Mouse (Mus musculus): ENCODE data around the gene Prkci. TPM values are rescaled to one million over a fixed set of nuclear protein-coding genes. Genes with fewer than 3 reads are reported as not detected.
A peak's percentile ranks its signal among the peaks of the same experiment; 100 is the strongest.

The Prkci gene
- total RNA-seq, 4 experiments from 2014 or later = 50.3 to 65.1 (median 57.8) TPM

GRCm38 (mm10) chr3:30994859-30995258, 688 bp upstream of the Prkci start:
- DNase-seq (ENCODE audit: low spot score in 2 of 2) = no peak

- DNase-seq (ENCODE audit: low spot score in 2 of 2) = peak in 1 of 2 experiments; percentile 56
These were observed 546 bp downstream of the Prkci start for GRCm38 (mm10) chr3:30995899-30996687.

- DNase-seq (ENCODE audit: low spot score in 2 of 2) = no peak
These were observed 1.1 kb downstream of the Prkci start for GRCm38 (mm10) chr3:30996688-30997014.

GRCm38 (mm10) chr3:30999401-31000017, 4.0 kb downstream of the Prkci start:
- no peak for DNase-seq (ENCODE audit: low spot score in 2 of 2)

GRCm38 (mm10) chr3:31000018-31000407, 4.5 kb downstream of the Prkci start:
- DNase-seq (ENCODE audit: low spot score in 2 of 2) = no peak

- DNase-seq (ENCODE audit: low spot score in 2 of 2) = no peak
These were observed 5.6 kb downstream of the Prkci start for GRCm38 (mm10) chr3:31001048-31001676.

- DNase-seq (ENCODE audit: low spot score in 2 of 2) = no peak
These were observed 9.0 kb downstream of the Prkci start for GRCm38 (mm10) chr3:31004320-31005209.

- DNase-seq (ENCODE audit: low spot score in 2 of 2) = no peak
These were observed 18.8 kb downstream of the Prkci start for GRCm38 (mm10) chr3:31014374-31014773.

GRCm38 (mm10) chr3:31015682-31016443, 20.3 kb downstream of the Prkci start:
- DNase-seq (ENCODE audit: low spot score in 2 of 2) = no peak

- DNase-seq (ENCODE audit: low spot score in 2 of 2) = no peak
These were observed 21.1 kb downstream of the Prkci start for GRCm38 (mm10) chr3:31016594-31017196.

GRCm38 (mm10) chr3:31017652-31018051, 22.1 kb downstream of the Prkci start:
- DNase-seq (ENCODE audit: low spot score in 2 of 2) = no peak

- DNase-seq (ENCODE audit: low spot score in 2 of 2) = no peak
These were observed 23.7 kb downstream of the Prkci start for GRCm38 (mm10) chr3:31019287-31019686.

GRCm38 (mm10) chr3:31019793-31020447, 24.4 kb downstream of the Prkci start:
- DNase-seq (ENCODE audit: low spot score in 2 of 2) = no peak

- no peak for DNase-seq (ENCODE audit: low spot score in 2 of 2)
These were observed 25.1 kb downstream of the Prkci start for GRCm38 (mm10) chr3:31020656-31021055.

- DNase-seq (ENCODE audit: low spot score in 2 of 2) = no peak
These were observed 27.4 kb downstream of the Prkci start for GRCm38 (mm10) chr3:31022895-31023436.

- no peak for DNase-seq (ENCODE audit: low spot score in 2 of 2)
These were observed 32.2 kb downstream of the Prkci start for GRCm38 (mm10) chr3:31027718-31028117.

GRCm38 (mm10) chr3:31031621-31032020, 36.1 kb downstream of the Prkci start:
- no peak for DNase-seq (ENCODE audit: low spot score in 2 of 2)

GRCm38 (mm10) chr3:31033644-31034043, 38.1 kb downstream of the Prkci start:
- no peak for DNase-seq (ENCODE audit: low spot score in 2 of 2)

- DNase-seq (ENCODE audit: low spot score in 2 of 2) = no peak
These were observed 42.3 kb downstream of the Prkci start for GRCm38 (mm10) chr3:31037851-31038250.

- no peak for DNase-seq (ENCODE audit: low spot score in 2 of 2)
These were observed 43.1 kb downstream of the Prkci start for GRCm38 (mm10) chr3:31038689-31039088.

Measured in left cerebral cortex, adult 8-10 months (tissue).